Mouse (Mus musculus): ENCODE measurements around the gene Ralgapa2. TPM values are rescaled to one million over a fixed set of nuclear protein-coding genes. Genes with fewer than 3 reads are reported as not detected.

The Ralgapa2 gene
- total RNA-seq, 2 experiments from 2014 or later = 27.5 to 32.8 TPM

DNA sequence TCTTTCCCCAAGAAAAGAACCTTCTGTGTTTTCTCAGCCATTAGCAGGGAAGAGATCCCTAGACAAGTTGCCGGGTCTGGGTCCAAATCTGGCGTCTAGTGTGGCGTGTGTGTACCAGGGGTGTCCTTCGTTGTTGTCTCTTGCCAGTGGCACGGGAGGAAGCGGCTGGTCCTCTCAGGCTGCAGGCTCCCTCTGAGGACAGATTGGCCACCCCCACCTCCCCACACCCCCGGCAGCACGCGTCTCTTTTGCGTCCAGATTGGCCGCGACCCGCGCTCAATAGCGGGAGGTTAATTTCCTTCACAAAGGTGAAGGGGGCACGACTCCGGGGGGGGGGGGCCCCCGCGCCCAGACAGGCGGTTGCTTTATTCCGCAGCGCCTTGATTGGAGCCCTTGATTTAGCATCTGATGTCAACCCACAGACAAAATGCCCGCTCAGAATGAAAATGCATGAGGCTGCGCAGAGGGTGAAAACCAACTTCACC is 291.5 kb downstream of the Ralgapa2 start:
- no peak for DNase-seq

DNA sequence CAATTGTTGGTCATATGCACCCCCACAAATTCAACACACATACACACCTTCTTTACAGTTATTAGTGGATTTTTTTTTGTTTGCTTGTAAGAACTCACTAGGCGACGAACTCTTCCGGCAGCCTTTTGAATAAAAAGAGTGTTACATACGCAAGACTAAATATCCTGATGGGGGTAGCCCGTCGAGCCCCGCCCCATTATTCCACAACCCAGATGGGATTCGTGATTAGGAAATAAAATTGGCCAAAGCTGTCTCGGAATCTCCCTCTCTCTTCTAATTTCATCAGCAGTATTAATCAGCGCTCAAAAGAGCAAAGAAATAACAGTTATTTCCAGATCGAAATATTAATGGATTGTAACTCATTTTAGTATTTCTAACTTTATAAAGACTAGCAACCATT is 292.4 kb downstream of the Ralgapa2 start:
- no peak for DNase-seq

- DNase-seq = no peak
Observed at GRCm38 (mm10) chr2:146218881-146219535, 293.1 kb downstream of the Ralgapa2 start.

- DNase-seq = no peak
Observed at GRCm38 (mm10) chr2:146218161-146218691, 293.9 kb downstream of the Ralgapa2 start.

DNA sequence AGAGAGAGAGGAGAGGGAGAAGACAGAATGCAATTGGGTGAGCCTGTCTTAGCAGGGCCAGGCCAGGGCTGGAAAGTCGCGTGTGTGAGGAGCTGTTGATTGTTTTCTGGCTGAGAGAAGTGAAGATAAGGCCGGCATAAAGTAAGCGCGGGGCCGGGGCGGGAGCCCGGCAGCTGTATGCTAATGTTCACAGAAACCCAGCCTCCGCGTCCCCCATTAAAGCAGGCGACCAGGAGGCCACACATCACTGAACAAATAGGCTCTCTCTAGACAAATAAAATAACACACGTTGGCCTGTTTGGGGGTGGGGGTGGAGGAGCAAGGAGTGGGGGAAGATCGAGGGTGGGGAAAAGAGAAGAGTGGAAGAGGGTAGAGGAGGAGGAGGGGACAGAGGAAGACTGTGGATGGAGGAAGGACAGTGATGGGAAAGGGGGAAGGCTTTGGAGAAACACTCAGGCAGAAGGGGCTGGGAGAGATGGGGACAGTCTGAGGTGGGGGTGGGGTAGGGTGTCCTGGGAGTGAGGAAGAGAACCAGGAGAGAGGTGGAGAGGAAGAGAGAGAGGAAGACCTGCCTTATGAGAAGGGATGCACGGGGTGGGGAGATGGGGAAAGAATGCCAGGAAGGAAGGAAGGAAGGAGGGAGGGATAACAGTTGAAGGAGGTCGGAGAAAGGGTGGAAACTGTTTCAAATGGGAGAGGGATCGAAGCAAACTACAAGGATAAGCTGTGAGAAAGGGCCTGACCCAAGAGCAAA is 294.7 kb downstream of the Ralgapa2 start:
- no peak for DNase-seq

DNA sequence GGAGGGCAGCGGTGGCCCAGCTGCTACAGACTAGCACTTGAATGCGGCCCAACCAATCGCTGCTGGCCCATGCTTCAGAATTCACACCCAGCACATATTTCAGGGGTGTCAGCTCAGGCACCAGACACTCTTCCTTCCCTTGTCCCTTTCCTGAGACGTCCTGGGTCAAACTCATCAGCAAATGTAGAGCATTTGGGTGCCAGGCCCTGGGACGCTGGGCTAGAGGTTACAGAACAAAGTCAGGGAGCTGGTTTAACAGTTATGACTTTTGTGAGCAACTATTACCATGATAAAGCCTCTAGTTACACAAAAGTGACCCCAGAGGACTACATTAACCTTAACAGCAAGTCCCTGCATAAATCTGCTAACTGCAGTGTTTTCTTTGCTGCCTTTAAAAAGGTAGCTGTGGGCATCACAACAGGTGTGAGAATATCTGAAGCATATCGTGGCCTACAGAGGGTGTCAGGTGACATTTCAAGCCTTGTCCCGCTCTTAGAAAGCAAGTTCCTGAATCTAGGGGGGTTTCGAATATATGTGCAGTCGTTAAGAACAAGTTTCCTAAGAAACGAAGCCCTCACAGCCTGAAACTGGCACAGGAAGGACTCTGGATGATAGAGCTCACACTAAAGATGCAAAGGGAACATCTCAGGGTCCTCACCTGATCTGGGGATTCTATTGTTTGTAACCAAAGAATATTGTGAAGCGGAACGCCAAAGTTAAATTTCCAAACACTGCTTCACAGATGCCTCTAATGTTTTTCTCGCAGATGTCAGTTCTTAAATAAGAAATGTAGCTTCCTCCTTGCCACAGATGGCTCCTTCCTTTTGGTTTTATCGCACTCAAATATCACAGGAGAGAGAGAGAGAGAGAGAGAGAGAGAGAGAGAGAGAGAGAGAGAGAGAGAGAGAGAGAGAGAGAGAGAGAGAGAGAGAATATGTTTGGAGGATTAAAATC is 295.8 kb downstream of the Ralgapa2 start:
- DNase-seq = no peak

DNA sequence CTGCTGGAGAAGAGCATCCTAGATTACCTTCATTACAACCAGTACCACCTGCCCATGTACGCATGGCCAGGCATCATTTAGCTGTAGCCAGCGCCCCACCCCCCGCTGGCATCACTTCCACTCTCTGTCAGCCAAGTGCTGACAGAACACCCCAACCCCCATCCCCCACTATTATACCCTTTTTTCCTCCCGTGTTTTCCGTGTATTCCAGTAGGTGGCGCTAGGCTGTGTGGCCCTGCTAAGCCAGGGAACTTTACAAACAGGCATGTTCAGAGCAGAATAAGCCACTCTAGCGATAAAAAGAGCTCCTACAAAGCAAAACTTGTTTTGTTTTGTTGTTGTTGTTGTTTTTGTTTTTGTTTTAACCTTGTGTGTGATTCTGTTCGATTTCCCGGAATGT is 297.4 kb downstream of the Ralgapa2 start:
- DNase-seq = peak in 1 of 2 experiments; percentile 30

- no peak for DNase-seq
Observed at GRCm38 (mm10) chr2:146210968-146211367, 301.2 kb downstream of the Ralgapa2 start.

- no peak for DNase-seq
Observed at GRCm38 (mm10) chr2:146197947-146198346, 314.2 kb downstream of the Ralgapa2 start.

DNA sequence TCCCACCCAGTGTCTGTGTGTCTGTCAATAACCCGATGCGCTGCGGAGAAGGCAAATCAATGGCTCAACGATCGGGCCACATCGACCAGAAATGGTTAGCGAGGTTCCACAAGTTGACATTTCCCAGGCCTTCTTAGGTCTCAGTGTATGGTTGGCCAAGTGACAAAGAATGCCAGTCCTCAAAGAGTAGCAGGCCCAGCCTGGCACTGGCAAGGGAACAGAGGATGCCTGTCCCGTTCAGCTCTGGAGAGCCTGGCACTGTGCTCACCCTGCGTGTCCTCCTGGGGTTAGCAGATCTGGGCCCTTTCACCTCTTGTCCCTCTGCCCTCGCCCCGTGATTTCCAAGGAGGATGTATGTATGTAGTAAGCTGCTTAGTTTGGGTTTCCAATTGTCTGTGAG is 316.0 kb downstream of the Ralgapa2 start:
- no peak for DNase-seq
